Mouse (Mus musculus) lung, postnatal 36 days (tissue): Measurements from ENCODE around the gene Pde4d.
A peak's percentile ranks its signal among the peaks of the same experiment; 100 is the strongest.

ENCODE experiments used
- DNase-seq: peaks from one replicate; pipeline ENCODE4 v3.0.0; 2022; ENCODE audit warnings: mixed read lengths

Gene Pde4d

GRCm38 (mm10) chr13:109255634-109256033, 805.9 kb downstream of the Pde4d start:
- DNase-seq = no peak

DNA sequence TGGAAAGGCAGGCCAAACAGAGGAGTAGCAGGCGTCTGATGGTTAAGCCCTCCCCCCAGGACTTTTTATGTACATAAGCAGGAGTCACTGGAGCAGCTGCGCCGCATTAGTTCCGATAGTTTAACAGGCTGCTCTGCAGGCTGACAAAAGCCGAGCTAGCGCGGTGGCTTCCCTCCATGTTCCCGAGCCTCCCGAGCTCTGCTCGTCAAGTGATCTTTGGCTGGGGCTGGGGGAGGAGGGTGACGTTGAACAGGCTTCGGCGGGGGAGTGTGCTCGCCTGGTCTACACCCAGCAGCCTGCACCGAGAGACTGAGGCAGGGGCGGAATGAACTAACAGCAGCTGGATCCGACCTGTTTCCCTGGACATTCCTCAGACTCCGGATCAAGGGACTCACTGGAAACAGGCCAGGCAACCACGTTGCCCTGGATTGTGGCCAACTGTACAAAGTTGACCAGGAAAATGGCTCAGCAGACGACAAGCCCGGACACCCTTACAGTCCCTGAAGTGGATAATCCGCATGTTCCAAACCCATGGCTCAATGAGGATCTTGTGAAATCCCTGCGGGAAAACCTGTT, 810.6 kb downstream of the Pde4d start:
- DNase-seq = peak; percentile 73

DNA sequence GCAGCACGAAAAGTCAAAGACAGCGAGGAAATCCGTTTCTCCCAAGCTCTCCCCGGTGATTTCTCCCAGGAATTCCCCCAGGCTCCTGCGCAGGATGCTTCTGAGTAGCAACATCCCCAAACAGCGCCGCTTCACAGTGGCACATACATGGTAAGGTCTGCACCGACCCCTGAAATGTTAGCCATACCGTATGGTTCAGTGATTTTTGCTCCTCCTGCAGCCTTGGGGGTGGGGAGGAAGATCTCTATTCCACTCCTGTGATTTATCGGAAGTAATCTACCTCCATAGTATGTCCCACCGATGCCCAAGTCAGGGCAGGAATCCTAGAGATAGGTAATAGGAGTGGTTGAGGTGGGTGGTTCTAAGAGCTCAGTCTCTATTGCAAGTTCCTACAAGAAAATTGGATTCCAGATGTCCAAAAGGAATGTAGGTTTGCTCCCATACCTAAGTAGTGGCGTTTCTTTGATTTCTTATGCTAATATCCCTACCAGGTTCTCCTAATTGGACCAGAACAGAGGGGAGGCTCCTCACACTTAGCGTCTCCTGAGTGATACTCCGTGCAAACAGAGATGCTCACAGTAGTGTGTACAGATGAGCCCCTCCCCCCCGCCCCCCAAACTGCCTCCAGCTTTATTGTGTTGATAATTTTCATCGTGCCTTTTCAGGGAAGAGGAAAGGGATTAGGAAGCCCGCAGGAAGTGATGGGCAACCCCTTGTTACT, 811.2 kb downstream of the Pde4d start:
- no peak for DNase-seq

DNA sequence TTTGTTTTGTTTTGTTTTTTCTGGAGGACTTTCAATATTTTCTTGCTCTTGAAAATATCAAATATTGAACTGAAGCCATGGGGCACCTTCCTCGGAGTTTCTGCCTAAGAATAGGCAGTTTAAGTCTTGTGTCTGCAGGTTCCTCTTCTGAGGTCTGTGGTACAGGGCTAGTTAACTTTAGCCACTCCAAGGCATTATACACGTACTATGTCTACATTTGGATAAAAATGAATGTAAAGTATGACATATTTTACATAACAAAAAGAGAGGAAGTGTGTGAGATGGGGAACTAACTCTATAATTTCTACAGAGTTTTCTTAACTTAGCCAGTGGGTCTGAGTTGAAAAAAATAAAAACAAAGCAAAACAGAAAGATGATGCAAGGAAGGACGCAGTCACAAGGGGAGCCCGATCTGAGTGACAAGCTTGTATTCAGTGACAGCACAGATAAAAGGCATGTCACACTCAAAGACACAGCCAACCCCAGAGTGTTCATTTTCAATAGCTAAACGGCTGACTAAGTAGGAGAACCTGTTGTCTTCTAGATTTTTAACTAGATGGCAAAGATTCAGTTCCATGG, 812.0 kb downstream of the Pde4d start:
- DNase-seq = peak; percentile 24

GRCm38 (mm10) chr13:109262501-109262900, 812.8 kb downstream of the Pde4d start:
- DNase-seq = peak; percentile 17

DNA sequence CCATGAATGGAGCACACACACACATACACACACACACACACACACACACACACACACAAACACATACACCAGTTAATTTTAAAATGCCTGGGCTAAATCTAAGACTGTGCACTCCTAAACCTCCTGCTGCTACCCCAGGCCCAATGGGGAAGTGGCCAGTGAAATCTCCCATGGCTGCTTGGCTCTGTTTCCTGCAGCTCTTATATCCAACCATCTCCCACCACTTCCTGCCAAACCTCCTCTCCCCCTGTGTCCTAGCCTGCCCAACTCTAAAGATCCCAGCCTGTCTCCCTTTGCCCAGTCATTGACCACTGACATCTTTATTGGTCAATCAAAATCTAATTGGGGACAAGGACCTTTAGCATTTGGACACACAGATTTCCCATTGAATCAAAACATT, 814.1 kb downstream of the Pde4d start:
- DNase-seq = no peak

DNA sequence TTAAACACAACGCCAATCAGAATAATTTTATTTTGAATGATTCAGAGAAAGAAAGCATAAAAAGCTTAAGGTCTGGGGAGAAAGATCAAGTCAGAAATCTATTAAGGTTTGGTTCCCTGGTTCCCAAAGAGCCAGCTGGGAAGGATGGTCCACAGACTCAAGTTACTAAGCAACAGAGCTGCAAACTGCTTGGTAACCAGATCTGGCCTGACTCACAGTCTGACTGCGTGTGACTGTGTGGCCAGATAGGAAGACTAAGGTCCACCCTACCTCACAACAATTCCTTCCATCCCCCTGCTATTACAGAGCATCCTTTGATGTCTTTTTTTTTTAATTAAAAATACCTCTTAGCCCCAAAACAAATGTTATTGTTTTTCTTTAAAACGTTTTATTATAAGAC, 818.5 kb downstream of the Pde4d start:
- no peak for DNase-seq

GRCm38 (mm10) chr13:109268659-109269322, 819.0 kb downstream of the Pde4d start:
- no peak for DNase-seq

DNA sequence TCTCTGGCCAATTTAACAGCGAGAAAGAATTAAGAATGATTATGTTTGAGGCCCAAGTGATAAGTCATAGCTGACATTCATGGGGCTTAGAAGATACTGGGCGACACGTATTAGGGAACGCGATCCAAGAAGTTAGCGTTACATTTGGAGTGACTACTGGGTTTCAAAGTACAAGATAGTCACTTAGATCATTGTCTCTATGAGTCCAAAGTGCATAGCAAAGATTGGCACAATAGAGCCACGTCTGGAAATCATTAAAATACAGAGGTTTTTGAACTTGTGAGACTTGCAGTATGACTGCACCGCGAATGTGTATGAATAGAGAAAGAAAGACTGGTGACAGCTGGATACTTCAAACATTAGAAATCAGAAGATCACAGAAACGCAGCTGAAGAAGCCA, 825.1 kb downstream of the Pde4d start:
- DNase-seq = no peak

GRCm38 (mm10) chr13:109277792-109278191, 828.0 kb downstream of the Pde4d start:
- DNase-seq = no peak

- peak; percentile 36 for DNase-seq
These were observed 828.8 kb downstream of the Pde4d start for GRCm38 (mm10) chr13:109278504-109278912.

GRCm38 (mm10) chr13:109279211-109279610, 829.5 kb downstream of the Pde4d start:
- no peak for DNase-seq

- no peak for DNase-seq
These were observed 830.7 kb downstream of the Pde4d start for GRCm38 (mm10) chr13:109280433-109280832.

DNA sequence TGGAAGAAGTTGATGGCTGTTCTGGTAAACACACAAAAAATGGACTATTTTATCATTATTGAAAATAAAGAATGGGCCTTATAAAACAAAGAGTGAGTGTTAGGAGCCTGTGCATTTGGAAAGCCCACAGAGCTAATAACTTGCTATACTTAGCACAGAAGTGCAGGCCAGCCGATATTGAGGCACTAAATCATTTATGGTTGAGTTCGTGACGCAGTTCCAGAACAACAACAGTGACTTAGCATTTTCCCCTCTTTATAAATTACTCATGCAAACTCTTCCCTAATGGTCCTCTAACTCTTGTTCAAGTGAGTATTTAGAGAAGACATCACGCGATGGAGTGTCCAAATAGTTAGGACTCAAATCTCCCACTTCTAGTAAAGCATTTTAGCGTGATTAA, 837.7 kb downstream of the Pde4d start:
- no peak for DNase-seq

DNA sequence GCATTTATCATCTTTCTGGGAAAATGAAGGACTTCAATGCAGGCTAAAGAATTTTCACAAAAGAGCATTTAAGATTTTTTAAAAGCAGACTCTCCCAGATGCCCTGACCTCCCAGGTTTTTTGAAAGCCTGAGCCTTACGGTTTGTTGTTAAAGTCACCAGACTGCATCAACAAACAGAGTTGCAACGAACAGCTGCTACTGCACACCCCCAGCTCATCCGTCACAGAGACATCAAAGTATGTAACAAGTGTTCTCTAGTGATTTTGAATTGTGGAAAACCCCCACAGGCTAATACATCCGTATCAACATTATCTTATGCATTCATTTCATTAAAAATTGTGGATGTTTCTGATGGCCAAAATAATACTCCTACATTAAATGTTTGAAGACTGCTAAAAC, 841.2 kb downstream of the Pde4d start:
- no peak for DNase-seq

DNA sequence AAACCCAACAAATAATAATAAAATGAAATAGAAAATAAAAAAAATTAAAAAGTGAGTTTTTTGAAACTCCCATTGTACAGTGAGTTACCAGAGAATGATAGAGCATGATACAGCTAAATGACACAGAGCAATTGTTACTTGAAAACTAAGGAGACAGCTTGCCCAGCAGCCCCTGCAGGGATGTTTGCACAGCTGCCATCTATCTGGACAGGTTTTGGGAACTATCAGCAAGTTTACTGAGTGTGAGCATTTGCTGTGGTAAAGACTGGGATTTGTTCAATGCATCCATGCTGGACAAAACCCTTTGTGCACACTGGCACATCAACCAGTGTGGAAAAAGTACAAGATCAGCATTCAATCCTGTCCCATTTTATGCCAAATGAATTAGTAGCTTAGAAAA, 843.3 kb downstream of the Pde4d start:
- DNase-seq = no peak

GRCm38 (mm10) chr13:109296347-109297037, 846.7 kb downstream of the Pde4d start:
- no peak for DNase-seq

GRCm38 (mm10) chr13:109298852-109299251, 849.1 kb downstream of the Pde4d start:
- no peak for DNase-seq

GRCm38 (mm10) chr13:109299511-109300250, 849.9 kb downstream of the Pde4d start:
- no peak for DNase-seq

DNA sequence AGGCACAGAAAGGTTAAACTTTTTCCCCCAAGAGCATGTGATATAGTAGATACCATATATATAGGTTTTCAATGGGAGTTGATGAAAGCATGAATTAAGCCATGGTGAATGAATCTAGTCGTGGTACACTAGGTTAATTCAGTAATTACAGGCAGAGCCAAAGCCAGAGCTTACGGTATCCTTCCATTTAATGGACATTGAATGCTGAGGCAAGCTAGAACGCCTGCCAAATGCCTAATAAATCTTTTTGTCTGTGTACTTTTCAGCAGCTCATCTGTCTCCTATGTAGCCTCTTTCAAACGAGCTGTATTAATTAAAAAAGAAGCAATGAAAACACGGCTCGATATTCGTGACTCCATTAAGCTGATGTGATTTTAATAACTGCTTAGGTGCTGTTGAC, 862.8 kb downstream of the Pde4d start:
- no peak for DNase-seq

GRCm38 (mm10) chr13:109315608-109316007, 865.9 kb downstream of the Pde4d start:
- peak; percentile 82 for DNase-seq

GRCm38 (mm10) chr13:109317644-109318043, 867.9 kb downstream of the Pde4d start:
- DNase-seq = no peak
